Mouse (Mus musculus): Measurements from ENCODE around the gene Catsper1.
"Not testable (repeated sequence)": the region's sequence is repeated elsewhere in the genome, so short reads cannot be mapped to it uniquely, and the experiment has no call there.

The Catsper1 gene

DNA sequence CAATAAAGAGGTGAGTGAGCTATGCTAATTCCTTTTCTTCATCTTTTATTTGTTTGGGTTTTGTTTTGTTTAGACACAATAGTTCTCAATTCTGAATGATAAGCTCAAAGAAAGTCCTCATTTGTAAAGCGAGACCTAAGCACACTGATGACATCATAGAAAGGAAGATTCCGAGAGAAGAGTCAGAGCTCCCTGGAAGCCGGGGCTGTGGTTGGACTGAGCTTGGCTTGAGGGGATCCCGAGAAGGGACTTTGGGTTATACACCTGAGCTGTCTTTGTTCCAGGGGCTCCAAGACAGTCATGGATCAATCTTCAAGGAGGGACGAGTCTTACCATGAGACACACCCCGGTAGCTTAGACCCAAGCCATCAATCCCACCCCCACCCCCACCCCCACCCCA is at the start of gene Catsper1:
Gene Catsper1 (plus strand): TSS at position 301 of the 400 bp plus-strand sequence.
- DNase-seq: no peak

DNA sequence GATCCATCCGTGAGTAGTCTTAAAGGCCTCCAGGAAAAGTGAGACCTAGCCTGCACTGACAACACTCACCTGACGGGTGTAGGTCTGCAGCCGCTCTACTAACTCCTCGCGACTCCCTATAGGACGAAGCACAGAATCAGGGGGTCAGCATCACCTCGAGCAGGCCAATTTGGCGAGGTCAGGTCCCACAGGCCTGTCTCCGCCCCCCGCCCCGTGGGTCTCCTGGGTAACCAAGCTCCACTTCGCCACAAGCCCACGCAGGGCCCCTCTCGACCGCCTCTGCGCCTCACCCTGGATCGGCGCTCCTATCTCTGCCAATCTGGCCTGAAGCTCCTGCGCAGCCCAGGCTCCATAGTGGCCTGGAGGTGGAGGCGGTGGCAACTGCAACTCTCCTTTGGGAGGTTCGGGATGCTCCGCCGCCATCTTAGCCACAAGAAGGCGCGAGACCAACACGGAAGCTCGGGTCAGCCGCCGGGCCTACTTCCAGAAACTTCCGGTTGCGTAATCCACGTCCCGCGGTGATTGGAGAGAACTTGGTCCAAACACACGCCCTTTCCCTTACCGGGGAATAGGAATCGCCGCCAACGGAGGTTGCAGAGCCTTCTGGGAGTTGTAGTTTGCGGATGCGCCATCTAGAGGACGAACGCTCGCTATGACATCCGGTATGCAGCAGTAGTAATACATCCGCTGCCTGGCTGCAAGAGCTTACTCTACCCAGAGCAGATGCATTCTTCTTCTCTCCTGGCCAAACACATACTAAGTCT is 40.4 kb upstream of the Catsper1 start, which contains the start of gene Sf3b2:
Gene Sf3b2 (minus strand): TSS at position 484 of the 764 bp plus-strand sequence.
- DNase-seq: peak; percentile 99

DNA sequence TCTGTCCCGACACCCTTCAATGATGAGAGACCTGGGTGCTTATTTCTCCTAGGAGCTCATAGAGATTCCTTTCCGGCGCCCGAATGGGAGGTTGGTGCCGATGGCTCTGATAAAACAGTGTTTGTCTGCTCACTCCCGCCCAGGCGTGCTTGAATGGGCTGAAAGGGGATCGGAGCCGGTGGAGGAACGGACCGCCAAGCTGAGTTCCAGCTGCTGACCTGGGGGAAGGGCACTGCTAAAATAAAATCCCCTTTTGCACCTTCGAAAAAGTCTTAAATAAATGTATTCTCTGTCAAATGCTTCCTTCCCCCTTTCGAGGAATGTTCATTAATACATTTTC is 39.8 kb upstream of the Catsper1 start:
- no peak for DNase-seq

DNA sequence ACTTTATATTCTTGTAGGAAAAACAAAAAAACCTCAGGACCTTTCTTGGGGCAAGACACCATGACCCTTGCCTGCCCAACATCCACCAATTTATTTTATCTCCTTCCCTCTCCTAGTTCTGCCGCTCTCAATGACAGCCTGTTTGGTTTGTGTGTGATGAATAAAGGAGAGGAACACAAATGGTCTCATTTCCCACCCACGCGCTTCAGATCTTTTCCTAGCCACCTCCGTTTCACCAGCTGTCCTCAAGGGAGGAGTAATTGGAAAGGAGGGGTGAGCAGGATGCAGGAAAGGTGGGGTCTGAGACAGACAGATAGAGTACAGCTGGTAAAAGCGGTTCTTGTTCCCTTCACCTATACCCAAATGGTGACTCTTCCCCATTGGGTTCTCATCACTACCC is 38.9 kb upstream of the Catsper1 start:
- DNase-seq: no peak

DNA sequence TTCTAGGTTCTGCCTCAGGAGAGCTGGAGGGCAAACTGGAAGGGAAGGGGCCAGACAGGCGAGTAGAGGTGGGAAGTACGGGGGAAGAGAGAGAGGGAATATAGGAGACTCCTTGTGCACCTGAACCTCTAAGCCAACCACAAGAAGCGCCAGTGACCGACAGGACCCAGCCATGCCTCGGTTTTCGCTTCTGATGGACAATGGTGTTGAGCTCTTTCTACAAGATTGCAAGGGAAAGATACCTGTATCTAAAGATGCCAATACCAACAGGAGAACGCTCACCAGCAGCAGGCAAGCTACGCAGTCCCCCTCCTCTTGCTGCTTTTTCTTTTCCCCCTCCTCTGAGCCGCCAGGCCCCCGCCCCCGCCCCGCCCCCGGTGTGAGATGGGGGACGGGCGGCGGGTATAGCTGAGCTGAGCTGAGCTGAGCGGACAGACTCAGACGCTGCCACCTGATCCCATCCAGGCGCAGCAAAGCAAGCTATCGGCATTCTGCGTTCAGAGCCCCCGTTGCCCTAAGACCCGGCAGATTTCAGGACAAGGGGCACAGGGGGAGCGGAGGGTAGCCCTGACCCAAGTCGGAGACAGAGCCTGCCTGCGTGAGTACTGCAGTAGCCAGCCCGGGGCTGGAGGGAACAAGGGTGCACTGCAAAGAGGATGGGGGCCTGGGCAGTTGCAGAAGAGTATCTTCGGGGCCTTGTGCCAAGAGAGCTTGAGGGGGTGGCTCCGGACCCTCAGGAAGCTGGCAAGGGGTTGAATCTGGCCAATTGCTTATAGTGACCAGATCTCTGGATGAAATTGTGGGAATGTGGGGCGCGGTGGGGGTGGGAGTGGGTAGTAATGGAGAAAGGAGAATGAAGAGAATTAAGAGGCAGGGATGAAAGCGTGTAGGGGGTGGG is 37.4 kb upstream of the Catsper1 start, which contains the start of gene Gal3st3:
Gene Gal3st3 (plus strand): TSS at position 429 of the 898 bp plus-strand sequence.
- no peak for DNase-seq

DNA sequence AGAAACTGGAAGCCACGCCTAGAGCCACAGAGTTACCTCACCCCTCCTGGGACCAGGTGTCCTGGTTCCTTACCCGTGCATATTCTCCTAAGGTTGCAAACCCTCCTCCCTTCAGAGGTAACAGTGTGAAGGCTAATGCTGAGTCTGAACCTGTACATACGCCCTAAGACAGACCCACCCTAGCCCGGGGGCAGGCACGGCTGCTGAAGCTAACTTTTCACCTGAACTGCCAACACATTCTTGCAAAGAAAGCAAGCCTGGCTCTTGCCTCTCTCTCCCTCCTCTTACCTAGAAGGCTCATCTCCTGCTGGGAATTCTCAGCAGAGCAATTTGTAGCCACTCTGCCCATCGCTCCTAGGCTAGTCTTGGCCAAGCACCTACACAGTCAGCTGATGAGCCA is 35.0 kb upstream of the Catsper1 start:
- no peak for DNase-seq

DNA sequence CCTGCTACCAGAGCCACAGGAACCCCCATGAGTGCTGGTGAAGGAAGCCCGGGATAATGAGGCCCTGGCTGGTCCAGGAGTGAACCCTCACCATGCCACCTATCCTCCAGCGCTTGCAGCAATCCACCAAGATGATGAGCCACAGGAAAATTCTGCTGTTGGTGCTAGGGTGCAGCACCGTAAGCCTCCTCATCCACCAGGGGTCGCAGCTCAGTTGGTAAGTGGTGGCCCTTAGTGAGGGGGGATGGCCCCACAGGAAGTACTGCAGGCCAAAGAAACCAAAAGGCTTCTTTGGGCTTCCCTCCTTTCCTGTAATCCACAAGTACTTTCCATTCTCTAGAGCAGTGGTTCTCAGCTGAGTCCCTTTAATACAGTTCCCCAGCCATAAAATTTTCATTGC is 33.1 kb upstream of the Catsper1 start:
- no peak for DNase-seq

DNA sequence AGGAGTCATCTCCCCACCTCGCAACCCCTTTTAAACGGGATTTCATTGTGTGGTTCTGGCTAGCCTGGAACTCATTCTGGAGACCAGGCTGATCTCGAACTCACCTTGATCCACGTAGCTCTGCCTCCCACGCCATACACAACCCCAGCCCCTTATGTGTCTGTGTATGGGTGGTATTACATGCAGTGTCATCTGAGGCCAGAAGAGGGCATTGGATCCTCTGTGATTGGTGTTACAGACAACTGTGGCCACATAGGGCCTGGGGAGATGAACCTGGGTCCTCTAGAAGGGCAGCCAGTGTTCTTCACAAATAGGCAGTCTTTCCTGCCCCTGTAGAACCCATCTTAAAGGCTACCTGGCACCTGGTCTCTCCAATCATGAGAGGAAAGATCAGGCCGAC is 29.3 kb upstream of the Catsper1 start:
- no peak for DNase-seq

DNA sequence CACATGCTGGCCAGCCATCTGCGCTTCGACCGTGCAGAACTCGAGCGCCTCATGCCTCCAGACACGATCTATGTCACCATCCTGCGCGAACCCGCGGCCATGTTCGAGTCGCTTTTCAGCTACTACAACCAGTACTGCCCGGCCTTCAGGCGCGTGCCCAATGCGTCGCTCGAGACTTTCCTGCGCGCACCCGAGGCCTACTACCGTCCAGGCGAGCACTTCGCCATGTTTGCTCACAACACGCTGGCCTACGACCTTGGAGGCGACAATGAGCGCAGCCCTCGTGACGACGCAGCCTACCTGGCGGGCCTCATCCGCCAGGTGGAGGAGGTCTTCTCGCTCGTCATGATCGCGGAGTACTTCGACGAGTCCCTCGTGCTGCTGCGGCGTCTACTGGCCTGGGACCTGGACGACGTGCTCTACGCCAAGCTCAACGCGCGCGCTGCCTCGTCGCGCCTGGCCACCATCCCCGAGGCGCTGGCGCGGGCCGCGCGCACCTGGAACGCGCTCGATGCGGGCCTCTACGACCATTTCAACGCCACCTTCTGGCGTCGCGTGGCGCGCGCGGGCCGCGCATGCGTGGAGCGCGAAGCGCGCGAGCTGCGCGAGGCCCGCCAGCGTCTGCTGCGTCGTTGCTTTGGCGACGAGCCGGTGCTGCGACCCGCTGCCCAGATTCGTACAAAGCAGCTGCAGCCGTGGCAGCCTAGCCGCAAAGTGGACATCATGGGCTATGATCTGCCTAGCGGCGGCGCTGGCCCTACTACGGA is 28.4 kb upstream of the Catsper1 start:
- DNase-seq: no peak

DNA sequence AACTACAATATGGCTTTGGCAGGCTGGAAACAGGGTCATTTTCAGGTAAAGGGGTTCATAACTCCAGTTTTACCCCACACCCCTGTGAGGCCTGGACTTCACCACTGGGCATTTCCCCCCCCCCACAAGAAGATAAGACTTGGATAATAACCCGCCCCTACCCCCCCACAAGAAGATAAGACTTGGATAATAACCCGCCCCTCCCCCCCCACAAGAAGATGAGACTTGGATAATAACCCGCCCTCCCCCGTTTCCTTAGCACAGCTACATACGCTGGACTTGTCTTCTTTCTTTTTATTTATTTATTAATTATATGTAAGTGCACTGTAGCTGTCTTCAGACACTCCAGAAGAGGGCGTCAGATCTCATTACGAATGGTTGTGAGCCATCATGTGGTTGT is 26.5 kb upstream of the Catsper1 start:
- DNase-seq: no peak

DNA sequence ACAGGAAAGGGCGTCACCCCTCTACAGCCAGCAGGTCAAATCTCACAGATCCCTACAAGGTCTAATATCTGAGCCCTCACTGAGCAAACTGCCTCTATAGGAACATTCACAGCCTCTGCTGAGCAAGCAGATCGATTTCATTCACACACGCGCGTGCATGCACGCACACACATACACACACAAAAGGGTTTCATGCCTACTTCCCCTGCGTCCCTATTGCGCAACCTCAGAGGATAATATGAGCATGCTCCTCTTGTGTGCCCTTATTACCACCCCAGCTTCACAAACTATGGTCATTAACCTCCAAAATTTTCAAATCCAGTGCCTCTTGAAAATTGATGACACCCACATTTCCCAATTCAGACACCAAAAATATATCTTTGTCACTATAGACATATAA is 22.4 kb upstream of the Catsper1 start:
- no peak for DNase-seq

DNA sequence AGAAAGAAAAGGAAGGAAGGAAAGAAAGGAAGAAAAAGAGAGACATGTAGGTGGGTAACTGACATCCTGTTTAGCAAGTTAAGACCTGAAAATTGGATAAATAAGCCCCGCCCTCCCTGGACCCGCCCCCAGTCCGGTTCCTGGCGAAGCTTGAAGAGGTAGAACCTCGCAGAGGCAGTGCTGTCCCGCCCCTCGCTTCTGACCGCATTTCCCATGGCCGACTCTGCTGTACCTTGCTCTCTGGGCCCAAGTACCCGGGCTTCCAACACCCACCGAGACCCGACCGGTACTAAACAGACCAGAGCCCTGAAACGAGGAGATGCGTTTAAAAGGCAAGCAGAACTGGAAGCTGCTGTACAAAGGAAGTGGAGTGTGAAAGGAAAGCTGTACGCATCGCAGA is 11.7 kb upstream of the Catsper1 start:
- peak; percentile 54 for DNase-seq

DNA sequence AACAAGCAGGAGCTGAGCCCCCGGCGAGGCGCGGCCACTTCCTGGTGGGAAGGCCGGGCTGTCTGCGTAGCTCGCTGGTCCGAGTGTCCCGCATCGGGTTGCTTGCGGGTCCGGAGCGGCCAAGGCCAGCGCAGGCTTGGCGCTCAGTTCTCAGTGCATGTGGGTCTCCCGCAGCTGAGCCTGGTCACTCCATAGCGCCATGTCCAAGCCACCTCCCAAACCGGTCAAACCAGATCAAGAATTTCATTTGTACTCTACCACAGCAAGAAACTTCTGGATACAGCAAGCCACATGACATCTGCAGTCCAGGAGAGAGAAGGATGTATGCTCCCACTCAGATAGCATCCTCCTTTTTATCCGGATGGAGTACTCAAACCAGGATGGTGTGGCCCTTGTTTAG is 7.6 kb upstream of the Catsper1 start:
- DNase-seq: peak; percentile 44

DNA sequence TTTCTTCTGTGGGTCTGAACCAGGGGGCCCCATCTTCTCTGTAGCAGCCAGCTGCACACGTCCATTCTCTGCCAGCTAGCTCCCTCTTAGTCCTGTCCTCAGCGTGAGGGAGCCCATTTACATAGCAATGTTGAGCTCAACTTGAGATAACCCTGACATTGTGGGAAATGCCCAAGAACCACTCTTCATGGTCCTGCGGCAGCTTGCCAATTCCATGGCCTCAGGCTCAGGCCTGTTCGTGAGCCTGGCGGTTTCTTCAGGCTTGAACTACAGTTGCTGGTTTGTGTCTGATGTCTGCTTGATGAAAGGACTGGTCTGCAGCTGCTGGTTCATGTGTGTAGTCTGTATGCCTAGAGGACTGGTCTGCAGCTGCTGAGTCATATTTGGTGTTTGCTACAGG is 800 bp upstream of the Catsper1 start:
- DNase-seq: no peak

DNA sequence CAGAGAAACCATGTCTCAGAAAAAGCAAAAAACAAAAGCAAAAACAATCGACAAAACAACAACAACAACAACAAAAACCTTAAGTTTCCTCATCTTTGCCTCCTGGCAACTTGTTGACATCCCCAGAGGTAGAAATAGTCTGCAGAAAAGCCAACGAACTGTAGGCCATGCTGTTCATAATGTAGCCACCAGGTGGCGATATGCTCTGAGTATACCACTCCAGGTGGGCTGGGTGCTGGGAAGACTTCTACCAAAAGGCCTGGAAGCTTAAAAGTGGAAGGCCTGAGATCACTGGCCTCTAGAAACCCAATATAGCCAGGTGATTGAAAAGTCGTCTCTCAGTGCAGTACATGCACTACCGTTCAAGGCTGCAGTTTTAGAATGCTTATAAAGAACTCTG is 2.4 kb downstream of the Catsper1 start:
- DNase-seq: peak; percentile 63

DNA sequence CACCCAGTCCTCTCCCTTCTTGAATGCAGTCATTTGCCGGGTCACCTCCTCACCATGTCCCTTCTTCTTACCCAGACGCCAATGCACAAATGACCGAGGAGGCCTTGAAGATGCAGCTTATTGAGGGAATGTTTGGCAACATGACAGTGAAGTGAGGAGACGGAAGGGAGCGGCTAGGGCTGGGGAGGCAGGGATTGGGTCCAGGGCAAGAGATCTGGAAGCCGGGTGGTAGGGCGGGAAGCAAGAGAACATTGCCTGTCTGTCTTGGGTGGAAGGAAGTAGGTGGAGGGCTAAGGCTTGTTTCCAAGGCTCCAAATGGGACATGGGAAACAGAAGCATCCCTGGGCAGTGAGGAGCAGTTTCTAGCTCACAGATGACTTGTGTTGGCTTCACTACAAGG is 5.8 kb downstream of the Catsper1 start:
- DNase-seq: no peak

DNA sequence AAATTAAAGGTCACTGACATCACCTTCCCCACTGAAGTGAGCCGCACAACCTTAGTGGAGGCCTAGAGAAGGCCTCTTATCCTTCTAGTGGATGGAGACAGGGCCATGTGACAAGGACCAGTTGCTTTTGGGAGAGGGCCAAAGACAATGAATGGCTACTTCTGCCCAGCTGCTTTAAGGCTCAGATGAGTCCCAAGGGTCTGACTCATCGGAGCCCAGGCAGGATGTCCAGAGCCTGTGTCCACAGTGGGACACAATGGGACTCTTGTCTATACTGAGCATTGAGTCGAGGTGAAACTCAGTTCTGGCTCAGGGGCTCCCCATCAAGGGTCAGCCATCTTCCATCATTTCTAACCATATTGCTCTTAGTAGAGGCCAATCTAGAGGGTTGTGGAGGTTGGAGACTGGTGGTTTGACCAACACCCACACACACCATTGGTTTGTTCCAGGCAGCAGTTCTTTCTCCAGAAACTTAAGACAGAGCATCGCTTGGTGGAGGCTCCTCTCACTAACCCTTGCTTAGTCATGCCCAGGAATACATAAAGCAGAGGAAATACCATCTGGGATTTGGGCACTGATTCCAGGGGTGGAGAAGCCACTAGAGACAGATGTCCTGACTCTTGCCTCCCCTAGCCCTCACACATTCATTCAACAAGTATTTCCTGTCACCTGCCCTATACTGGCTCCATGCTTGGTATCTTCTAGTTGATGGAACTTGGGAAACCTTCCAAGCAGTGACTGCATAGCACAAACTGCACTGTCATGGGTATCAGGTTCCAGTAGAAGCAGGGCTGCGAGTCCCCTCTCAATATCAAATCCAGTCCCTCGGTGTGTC is 10.0 kb downstream of the Catsper1 start:
- no peak for DNase-seq

DNA sequence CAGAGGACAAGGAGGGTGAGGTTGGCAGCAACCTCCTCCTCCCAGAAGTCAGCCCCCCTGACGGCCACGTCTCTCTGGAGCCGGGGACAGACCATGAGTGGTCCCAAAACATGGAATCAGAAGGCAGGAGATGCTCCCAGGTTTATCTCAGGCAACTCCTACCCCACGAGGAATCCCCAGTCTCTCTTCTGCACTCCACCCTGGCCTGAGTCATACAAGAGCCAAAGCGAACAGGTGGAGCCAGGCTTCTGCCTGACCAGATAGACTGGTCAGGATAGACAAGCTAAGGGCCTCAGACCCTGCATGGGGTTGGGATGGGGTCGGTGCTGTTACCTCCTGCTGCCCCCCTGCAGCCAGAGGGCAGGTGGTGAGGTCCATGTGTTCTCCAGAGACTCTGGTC is 12.5 kb downstream of the Catsper1 start:
- no peak for DNase-seq

DNA sequence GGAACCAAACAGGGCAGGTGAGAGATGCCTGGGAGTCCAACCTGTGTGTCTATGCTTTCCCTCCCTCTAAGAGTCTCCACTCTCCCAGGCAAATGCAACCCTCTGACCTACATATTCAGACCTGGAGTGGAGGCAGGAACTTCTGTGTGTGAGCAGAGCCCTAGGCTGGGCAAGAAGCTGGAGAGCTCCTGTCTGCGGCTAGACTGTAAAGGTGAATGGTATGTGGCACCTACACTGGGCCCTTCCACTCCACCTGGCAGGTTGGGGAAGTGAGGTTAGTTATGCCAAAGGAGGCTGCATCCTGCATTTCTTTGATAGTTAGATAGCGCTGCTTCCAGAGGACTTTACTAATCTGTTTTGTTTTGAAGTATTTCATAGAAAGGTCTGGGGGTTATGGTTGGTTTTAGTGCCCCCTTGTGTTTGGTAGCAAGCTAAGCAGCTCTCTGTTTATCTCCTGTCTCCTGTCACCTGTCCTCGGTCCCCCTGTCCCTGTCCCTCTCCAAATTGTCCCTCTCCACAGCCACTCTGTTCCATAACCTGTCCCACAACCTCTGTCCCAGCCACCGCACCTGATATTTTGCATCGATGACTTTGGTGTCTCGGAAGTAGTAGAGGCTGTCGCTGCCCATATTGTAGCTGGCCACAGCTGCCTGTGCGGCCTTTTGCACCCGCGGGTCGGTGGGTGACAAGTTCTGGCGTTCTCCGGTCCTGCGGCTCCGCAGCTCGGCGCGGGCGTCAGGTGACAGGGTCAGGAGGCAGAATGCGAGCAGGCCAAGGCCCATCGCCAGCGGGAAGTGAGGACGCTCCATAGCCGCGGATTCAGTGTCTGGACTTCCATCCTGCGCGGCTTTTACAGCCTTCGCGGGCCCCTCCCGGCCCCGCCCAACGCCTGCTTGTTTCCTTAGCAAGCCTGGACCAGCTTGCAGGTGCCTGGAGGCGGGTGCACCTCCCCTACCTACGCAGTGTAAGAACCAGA is 13.3 kb downstream of the Catsper1 start:
- no peak for DNase-seq

DNA sequence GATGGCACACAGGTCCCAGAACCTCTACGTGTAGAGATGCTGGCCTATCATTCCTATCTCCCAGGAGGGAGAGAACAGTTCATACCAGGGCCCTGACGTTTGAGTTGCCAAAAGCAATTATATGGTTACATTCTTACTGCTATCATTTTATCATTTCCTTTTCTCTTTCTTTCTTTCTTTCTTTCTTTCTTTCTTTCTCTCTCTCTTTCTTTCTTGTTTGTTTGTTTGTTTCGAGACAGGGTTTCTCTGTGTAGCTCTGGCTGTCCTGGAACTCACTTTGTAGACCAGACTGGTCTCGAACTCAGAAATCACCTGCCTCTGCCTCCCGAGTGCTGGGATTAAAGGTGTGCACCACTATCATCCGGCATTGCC is 13.9 kb downstream of the Catsper1 start, which contains the start of gene Cst6:
Gene Cst6 (minus strand): TSS at position 73 of the 372 bp plus-strand sequence.
- not testable (repeated sequence) for DNase-seq

DNA sequence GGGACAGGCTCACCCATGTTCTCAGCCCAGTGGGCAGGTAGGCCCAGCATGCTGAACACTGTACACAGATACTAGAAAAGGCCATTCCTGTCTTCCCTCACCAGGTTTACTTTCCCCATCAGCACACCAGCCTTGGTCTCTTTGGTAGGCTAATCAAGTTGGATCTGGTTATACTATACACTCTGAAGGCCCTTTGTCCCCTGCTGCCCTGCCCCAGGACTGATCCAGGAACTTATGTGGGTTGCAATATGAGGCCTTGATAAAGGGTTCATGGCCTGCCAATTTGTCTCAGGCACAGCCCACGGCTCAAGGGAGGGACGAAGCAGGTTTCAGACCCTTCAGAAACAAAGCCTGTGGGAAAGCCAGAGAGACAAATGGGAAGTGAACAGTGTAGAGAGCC is 18.1 kb downstream of the Catsper1 start:
- no peak for DNase-seq
